Mouse (Mus musculus) liver, adult 2 months (tissue): Measurements from ENCODE around the gene Cdiptos. TPM values are rescaled to one million over a fixed set of nuclear protein-coding genes. Genes with fewer than 3 reads are reported as not detected.

Experiments
- DNase-seq: peaks from one replicate; pipeline ENCODE4 v3.0.0-alpha.2; 2011; ENCODE audit warnings: low read depth, low spot score; ENCODE audit errors: extremely low read depth
- H3K27ac ChIP-seq: fragments of 200-500 bp; replicated peaks from 2 replicates; pipeline ENCODE4 v1.5.1; 2012; ENCODE audit warnings: low read depth, mild to moderate bottlenecking, control low read depth, inconsistent platforms, low read length; ENCODE audit not compliant: insufficient read depth
- H3K27me3 ChIP-seq: fragments of 200-500 bp; 2 replicates; pipeline ENCODE4 v1.6.1; 2012; ENCODE audit warnings: mild to moderate bottlenecking, moderate library complexity, low read length, inconsistent platforms; ENCODE audit not compliant: control insufficient read depth, insufficient read depth
- H3K36me3 ChIP-seq: fragments of 200-500 bp; 2 replicates; pipeline ENCODE4 v1.6.1; 2012; ENCODE audit warnings: low read length, inconsistent platforms; ENCODE audit not compliant: control insufficient read depth, insufficient read depth
- H3K4me1 ChIP-seq: fragments of 200-500 bp; 2 replicates; pipeline ENCODE4 v1.6.1; 2011; ENCODE audit warnings: low read length; ENCODE audit not compliant: control insufficient read depth, insufficient read depth
- H3K4me3 ChIP-seq: fragments of 200-500 bp; 2 replicates; pipeline ENCODE4 v1.5.1; 2011; ENCODE audit warnings: low read depth, mild to moderate bottlenecking, control low read depth, low read length, moderate library complexity; ENCODE audit not compliant: insufficient read depth
- H3K79me2 ChIP-seq: fragments of 200-500 bp; 2 replicates; pipeline ENCODE4 v1.6.1; 2012; ENCODE audit warnings: inconsistent platforms, mild to moderate bottlenecking, low read length, moderate library complexity; ENCODE audit not compliant: control insufficient read depth, insufficient read depth
- H3K9ac ChIP-seq: fragments of 200-500 bp; 2 replicates; pipeline ENCODE4 v1.6.1; 2012; ENCODE audit warnings: low read depth, mild to moderate bottlenecking, control low read depth, inconsistent platforms, low read length
- CTCF ChIP-seq: fragments of 200-500 bp; IDR thresholded peaks from 2 replicates; pipeline ENCODE4 v1.5.1; 2011; ENCODE audit warnings: low read depth, low read length, control low read depth
- POLR2A ChIP-seq: fragments of 200-500 bp; IDR thresholded peaks from 2 replicates; pipeline ENCODE4 v1.6.1; 2011; ENCODE audit warnings: low read length, control low read depth; ENCODE audit not compliant: insufficient read depth; ENCODE audit errors: extremely low read depth
- WGBS: fragments of 180-500 bp; shearing (Covaris S2); methylation state at CpG from one replicate; pipeline ENCODE4 v1.1.7; 2018; 5-methylcytosine and 5-hydroxymethylcytosine counted together
- polyA plus RNA-seq: library from polyadenylated mRNA; depleted of rRNA; stranded (reverse); fragments of >200 nt; gene quantifications from 2 replicates; pipeline ENCODE4 v1.2.3, GENCODE M21; 2012; rRNA removed
- total RNA-seq: library from RNA; depleted of rRNA; stranded (reverse); fragments of >200 nt; gene quantifications from 2 replicates; pipeline ENCODE4 v1.2.3, GENCODE M21; 2014; rRNA removed

The Cdiptos gene
- total and polyA plus RNA-seq, 2 experiments: 0.09 to 0.23 TPM

DNA sequence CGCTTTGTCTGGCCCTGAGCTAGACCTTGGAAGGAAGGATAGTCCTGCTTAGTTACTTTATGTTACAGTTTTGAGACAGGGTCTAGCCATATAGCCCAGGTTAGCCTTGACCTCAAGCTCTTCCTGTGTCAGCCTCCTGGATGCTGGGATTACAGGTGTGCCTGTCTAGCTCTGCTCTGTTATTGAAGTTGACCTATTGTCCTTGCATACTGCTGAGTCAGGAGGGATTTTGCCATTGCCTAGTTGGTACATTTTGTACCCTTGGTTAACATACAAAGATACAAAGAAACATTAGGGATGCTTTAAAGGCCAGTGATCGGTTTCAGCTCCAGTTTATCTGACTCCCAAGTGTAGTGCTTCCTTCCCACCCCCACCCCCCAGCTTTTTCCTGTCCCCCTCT is 43.2 kb downstream of the Cdiptos start:
- peaks cover 27% of the 10 kb centered on the region for H3K36me3 ChIP-seq
- WGBS: 61% methylated on average over 2 of the region's 2 CpGs
- peaks cover 7% of the 10 kb centered on the region for H3K4me1 ChIP-seq
- H3K79me2 ChIP-seq: peaks cover 8% of the 10 kb centered on the region; the same call in 1 of the 2 replicates
- TF ChIP-seq POLR2A: no peak
- TF ChIP-seq CTCF: no peak
- no peak overlapping the region for H3K4me3 ChIP-seq
- DNase-seq: peak; percentile 34
- no peak overlapping the region for H3K27ac ChIP-seq
- no peaks in the 10 kb centered on the region for H3K27me3 ChIP-seq
- H3K9ac ChIP-seq: no peak overlapping the region

- peak overlapping the region; percentile 80 for H3K4me3 ChIP-seq
- peaks cover 8% of the 10 kb centered on the region; the same call in 1 of the 2 replicates for H3K79me2 ChIP-seq
- peak overlapping the region; percentile 43; the same call in 1 of the 2 replicates for H3K27ac ChIP-seq
- TF ChIP-seq CTCF: no peak
- TF ChIP-seq POLR2A: no peak
- H3K9ac ChIP-seq: peak overlapping the region; percentile 92
- WGBS: under 1% methylated on average over 27 of the region's 27 CpGs
- H3K27me3 ChIP-seq: no peaks in the 10 kb centered on the region
- DNase-seq: peak; percentile 35
- H3K36me3 ChIP-seq: peaks cover 6% of the 10 kb centered on the region
- peaks cover 7% of the 10 kb centered on the region for H3K4me1 ChIP-seq
Observed at GRCm38 (mm10) chr7:126929046-126929445, 46.9 kb downstream of the Cdiptos start.

DNA sequence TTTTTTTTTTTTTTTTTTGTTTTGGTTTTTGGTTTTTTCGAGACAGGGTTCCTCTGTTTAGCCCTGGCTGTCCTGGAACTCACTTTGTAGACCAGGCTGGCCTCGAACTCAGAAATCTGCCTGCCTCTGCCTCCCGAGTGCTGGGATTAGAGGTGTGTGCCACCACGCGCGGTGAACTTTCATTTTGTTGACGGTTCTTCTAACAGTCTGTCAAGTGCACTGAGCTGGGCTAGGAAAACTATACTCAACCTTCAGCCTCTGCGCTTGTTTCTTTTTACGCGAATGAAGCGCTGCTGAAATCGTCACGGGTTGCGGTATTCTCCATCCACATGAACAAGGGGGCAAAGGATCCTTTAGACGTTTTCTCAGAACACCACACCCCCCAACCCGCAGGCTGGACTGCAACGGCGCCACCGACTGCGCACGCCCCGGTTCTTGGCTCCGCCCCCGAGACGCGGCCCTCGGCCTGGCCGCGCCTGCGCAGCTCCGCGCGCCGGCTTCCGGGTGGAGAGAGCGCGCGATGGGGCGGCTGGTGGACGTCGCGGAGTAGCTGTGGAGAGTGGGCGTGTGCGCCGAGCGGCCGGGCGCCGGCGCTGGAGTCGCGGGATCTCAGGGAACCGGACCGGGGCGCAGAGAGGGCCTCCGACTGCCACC is 47.4 kb downstream of the Cdiptos start, which contains the start of gene Kctd13:
Kctd13 (plus strand) TSS at position 496 of the 654 bp plus-strand sequence.
- Histone ChIP-seq H3K4me1 (peaks cover 9% of the 10 kb centered on the region), H3K27me3 (no peaks in the 10 kb centered on the region), H3K4me3 (peak within 1 kb of the TSS; percentile 80), H3K9ac (peak within 1 kb of the TSS; percentile 92), H3K36me3 (peaks cover 2% of the 10 kb centered on the region; the same call in 1 of the 2 replicates), H3K27ac (peak within 1 kb of the TSS; percentile 43), H3K79me2 (peaks cover 8% of the 10 kb centered on the region; the same call in 1 of the 2 replicates)
- TF ChIP-seq POLR2A (peak; percentile 47; the same call in 1 of the 2 replicates), CTCF (no peak)
- peak; percentile 76 for DNase-seq
- under 1% methylated on average over 56 of the region's 56 CpGs for WGBS

GRCm38 (mm10) chr7:126926299-126926698 is 49.6 kb downstream of the Cdiptos start:
- DNase-seq: no peak
- WGBS: 66% methylated on average over 3 of the region's 3 CpGs
- H3K4me3 ChIP-seq: no peak overlapping the region
- TF ChIP-seq CTCF (no peak), POLR2A (no peak)
- no peak overlapping the region for H3K9ac ChIP-seq
- no peaks in the 10 kb centered on the region for H3K27me3 ChIP-seq
- peaks cover 7% of the 10 kb centered on the region for H3K4me1 ChIP-seq
- H3K36me3 ChIP-seq: no peaks in the 10 kb centered on the region; the same call in 1 of the 2 replicates
- H3K27ac ChIP-seq: no peak overlapping the region
- peaks cover 8% of the 10 kb centered on the region; the same call in 1 of the 2 replicates for H3K79me2 ChIP-seq

DNA sequence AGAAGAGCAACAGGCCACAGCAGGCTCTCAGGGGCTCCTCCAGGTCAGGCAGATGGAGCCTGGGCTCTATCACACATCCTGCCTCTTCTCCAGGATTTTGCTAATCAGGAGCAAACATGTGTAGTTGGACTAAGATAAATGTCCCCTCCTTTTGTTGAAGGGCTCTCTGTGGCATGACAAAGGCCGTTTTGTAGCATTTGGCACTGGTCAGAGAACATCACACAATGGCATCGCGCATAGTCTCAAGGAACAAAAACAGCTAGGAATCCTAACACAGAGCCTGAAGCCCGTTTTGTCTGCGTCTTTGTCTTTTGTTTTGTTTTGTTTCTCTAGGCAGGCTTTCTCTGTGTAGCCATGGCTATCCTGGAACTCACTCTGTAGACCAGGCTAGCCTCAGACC is 51.9 kb downstream of the Cdiptos start:
- no peak for DNase-seq
- H3K36me3 ChIP-seq: peaks cover 2% of the 10 kb centered on the region; the same call in 1 of the 2 replicates
- no peaks in the 10 kb centered on the region for H3K27me3 ChIP-seq
- H3K4me3 ChIP-seq: no peak overlapping the region
- H3K9ac ChIP-seq: no peak overlapping the region
- H3K79me2 ChIP-seq: peaks cover 17% of the 10 kb centered on the region; the same call in 1 of the 2 replicates
- TF ChIP-seq CTCF: no peak
- H3K4me1 ChIP-seq: peaks cover 14% of the 10 kb centered on the region
- WGBS: 82% methylated on average over 5 of the region's 5 CpGs
- H3K27ac ChIP-seq: peak overlapping the region; percentile 52; the same call in 1 of the 2 replicates

DNA sequence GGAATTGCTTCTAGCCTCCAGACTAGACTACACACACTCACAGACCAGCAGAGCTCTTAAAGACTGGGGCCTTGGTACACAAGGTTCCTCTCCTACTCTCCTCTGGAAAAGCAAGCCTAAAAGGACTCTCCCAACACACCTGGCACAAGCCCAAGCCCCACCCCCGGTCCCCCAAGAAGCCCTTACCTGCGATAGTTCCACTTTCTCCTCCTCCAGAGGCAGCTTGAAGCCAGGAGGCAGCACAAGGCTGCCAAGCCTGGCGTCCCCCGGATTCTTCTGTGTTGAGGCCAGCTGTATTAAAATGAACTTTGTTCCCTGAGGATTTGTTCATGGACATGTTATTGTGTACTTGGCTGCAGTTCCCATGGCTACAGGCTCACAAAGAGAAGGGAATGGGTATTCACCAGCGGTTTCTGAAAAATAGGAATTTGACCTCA is 53.3 kb downstream of the Cdiptos start, which contains the start of gene Tmem219:
Tmem219 (minus strand) TSS at position 294 of the 437 bp plus-strand sequence.
- peak within 1 kb of the TSS; percentile 60 for H3K4me3 ChIP-seq
- H3K27me3 ChIP-seq: no peaks in the 10 kb centered on the region
- H3K9ac ChIP-seq: peak within 1 kb of the TSS; percentile 90
- TF ChIP-seq CTCF (no peak), POLR2A (0 out of 2 replicates have a peak, but pooled peaks have one; percentile 41)
- peaks cover 16% of the 10 kb centered on the region for H3K4me1 ChIP-seq
- H3K36me3 ChIP-seq: peaks cover 2% of the 10 kb centered on the region; the same call in 1 of the 2 replicates
- DNase-seq: peak; percentile 92
- 21% methylated on average over 5 of the region's 5 CpGs for WGBS
- peak within 1 kb of the TSS; percentile 100 for H3K27ac ChIP-seq
- peaks cover 18% of the 10 kb centered on the region; the same call in 1 of the 2 replicates for H3K79me2 ChIP-seq

Other genes with a start within 250 kb of the Cdiptos start
- 10.4 and 14.8 TPM in 2 replicates for gene Mapk3, start 216.5 kb downstream of the Cdiptos start, total RNA-seq
- gene Mapk3, start 216.5 kb downstream of the Cdiptos start, polyA plus RNA-seq: 68.7 and 70.7 TPM in 2 replicates
- gene Gdpd3, start 209.8 kb downstream of the Cdiptos start, total RNA-seq: 0.46 and 2.3 TPM in 2 replicates
- 8.0 and 9.0 TPM in 2 replicates for gene Gdpd3, start 209.8 kb downstream of the Cdiptos start, polyA plus RNA-seq
- 26.4 and 35.2 TPM in 2 replicates for gene Ypel3, start 199.1 kb downstream of the Cdiptos start, total RNA-seq
- gene Ypel3, start 199.1 kb downstream of the Cdiptos start, polyA plus RNA-seq: 119 and 144 TPM in 2 replicates
- gene Tbx6, start 194.6 kb downstream of the Cdiptos start, total RNA-seq: 0.13 and 0.18 TPM in 2 replicates
- 0.71 and 1.1 TPM in 2 replicates for gene Tbx6, start 194.6 kb downstream of the Cdiptos start, polyA plus RNA-seq
- gene Ppp4c, start 183.6 kb downstream of the Cdiptos start, total RNA-seq: 45.8 and 52.8 TPM in 2 replicates
- gene Ppp4c, start 183.6 kb downstream of the Cdiptos start, polyA plus RNA-seq: 81.2 and 97.2 TPM in 2 replicates
- gene Fam57b, start 178.4 kb downstream of the Cdiptos start, total RNA-seq: not detected in 2 replicates
- gene Fam57b, start 178.4 kb downstream of the Cdiptos start, polyA plus RNA-seq: 0.06 and 0.44 TPM in 2 replicates
- not detected in 2 replicates for gene 4930451I11Rik, start 144.5 kb downstream of the Cdiptos start, total RNA-seq
- gene 4930451I11Rik, start 144.5 kb downstream of the Cdiptos start, polyA plus RNA-seq: not detected in 2 replicates
- not detected in 2 replicates for gene Doc2a, start 128.7 kb downstream of the Cdiptos start, total RNA-seq
- gene Doc2a, start 128.7 kb downstream of the Cdiptos start, polyA plus RNA-seq: not detected in 2 replicates
- gene Hirip3, start 114.1 kb downstream of the Cdiptos start, total RNA-seq: 1.0 and 1.5 TPM in 2 replicates
- gene Hirip3, start 114.1 kb downstream of the Cdiptos start, polyA plus RNA-seq: 1.00 and 2.4 TPM in 2 replicates
- gene Ino80e, start 113.7 kb downstream of the Cdiptos start, total RNA-seq: 2.5 and 4.8 TPM in 2 replicates
- gene Ino80e, start 113.7 kb downstream of the Cdiptos start, polyA plus RNA-seq: 16.3 and 18.5 TPM in 2 replicates
- 20.5 and 21.7 TPM in 2 replicates for gene Taok2, start 91.4 kb downstream of the Cdiptos start, total RNA-seq
- gene Taok2, start 91.4 kb downstream of the Cdiptos start, polyA plus RNA-seq: 28.5 and 42.7 TPM in 2 replicates
- 78.4 and 98.6 TPM in 2 replicates for gene Tmem219, start 53.2 kb downstream of the Cdiptos start, total RNA-seq
- 94.9 and 120 TPM in 2 replicates for gene Tmem219, start 53.2 kb downstream of the Cdiptos start, polyA plus RNA-seq
- 2.1 and 3.4 TPM in 2 replicates for gene Kctd13, start 47.2 kb downstream of the Cdiptos start, total RNA-seq
- gene Kctd13, start 47.2 kb downstream of the Cdiptos start, polyA plus RNA-seq: 5.8 and 7.6 TPM in 2 replicates
- gene Asphd1, start 26.5 kb downstream of the Cdiptos start, total RNA-seq: not detected in 2 replicates
- gene Asphd1, start 26.5 kb downstream of the Cdiptos start, polyA plus RNA-seq: not detected in 2 replicates
- 0.20 and 0.28 TPM in 2 replicates for gene Sez6l2, start 25.5 kb downstream of the Cdiptos start, total RNA-seq
- 0.31 and 0.60 TPM in 2 replicates for gene Sez6l2, start 25.5 kb downstream of the Cdiptos start, polyA plus RNA-seq
- gene Cdipt, start 184 bp downstream of the Cdiptos start, total RNA-seq: 41.2 and 42.8 TPM in 2 replicates
- 137 and 141 TPM in 2 replicates for gene Cdipt, start 184 bp downstream of the Cdiptos start, polyA plus RNA-seq
- gene Mvp, start 38.5 kb upstream of the Cdiptos start, total RNA-seq: 23.4 and 28.5 TPM in 2 replicates
- gene Mvp, start 38.5 kb upstream of the Cdiptos start, polyA plus RNA-seq: 26.3 and 39.4 TPM in 2 replicates
- gene Pagr1b, start 40.4 kb upstream of the Cdiptos start, total RNA-seq: 0.74 TPM in 1 of 2 replicates, not detected in the other
- 0.49 TPM in 1 of 2 replicates, not detected in the other for gene Pagr1b, start 40.4 kb upstream of the Cdiptos start, polyA plus RNA-seq
- gene Pagr1a, start 41.3 kb upstream of the Cdiptos start, total RNA-seq: 4.9 and 6.7 TPM in 2 replicates
- 2.6 and 4.2 TPM in 2 replicates for gene Pagr1a, start 41.3 kb upstream of the Cdiptos start, polyA plus RNA-seq
- 9.5 and 10.7 TPM in 2 replicates for gene Gm42742, start 45.0 kb upstream of the Cdiptos start, total RNA-seq
- gene Gm42742, start 45.0 kb upstream of the Cdiptos start, polyA plus RNA-seq: 11.2 and 12.7 TPM in 2 replicates
- not detected in 2 replicates for gene Prrt2, start 45.1 kb upstream of the Cdiptos start, total RNA-seq
- 0.75 TPM in 1 of 2 replicates, not detected in the other for gene Prrt2, start 45.1 kb upstream of the Cdiptos start, polyA plus RNA-seq
- 8.9 and 16.4 TPM in 2 replicates for gene Maz, start 50.9 kb upstream of the Cdiptos start, total RNA-seq
- 74.6 and 81.9 TPM in 2 replicates for gene Maz, start 50.9 kb upstream of the Cdiptos start, polyA plus RNA-seq
- 0.37 and 1.3 TPM in 2 replicates for gene Kif22, start 66.4 kb upstream of the Cdiptos start, total RNA-seq
- 0.44 and 0.75 TPM in 2 replicates for gene Kif22, start 66.4 kb upstream of the Cdiptos start, polyA plus RNA-seq
- 11.2 and 47.8 TPM in 2 replicates for gene Zg16, start 111.2 kb upstream of the Cdiptos start, total RNA-seq
- gene Zg16, start 111.2 kb upstream of the Cdiptos start, polyA plus RNA-seq: 1.2 and 2.3 TPM in 2 replicates
- gene AI467606, start 115.3 kb upstream of the Cdiptos start, total RNA-seq: 0.28 and 0.34 TPM in 2 replicates
- 1.2 and 1.3 TPM in 2 replicates for gene AI467606, start 115.3 kb upstream of the Cdiptos start, polyA plus RNA-seq
- 116 and 129 TPM in 2 replicates for gene Qprt, start 146.1 kb upstream of the Cdiptos start, total RNA-seq
- gene Qprt, start 146.1 kb upstream of the Cdiptos start, polyA plus RNA-seq: 196 and 210 TPM in 2 replicates
- gene Spn, start 161.7 kb upstream of the Cdiptos start, total RNA-seq: 0.27 and 0.28 TPM in 2 replicates
- 0.54 and 0.88 TPM in 2 replicates for gene Spn, start 161.7 kb upstream of the Cdiptos start, polyA plus RNA-seq
- 12.4 and 12.6 TPM in 2 replicates for gene Cd2bp2, start 220.0 kb upstream of the Cdiptos start, total RNA-seq
- gene Cd2bp2, start 220.0 kb upstream of the Cdiptos start, polyA plus RNA-seq: 10.1 and 11.8 TPM in 2 replicates
- gene Tbc1d10b, start 232.4 kb upstream of the Cdiptos start, total RNA-seq: 5.3 and 7.0 TPM in 2 replicates
- gene Tbc1d10b, start 232.4 kb upstream of the Cdiptos start, polyA plus RNA-seq: 7.3 and 9.5 TPM in 2 replicates
- gene Mylpf, start 232.8 kb upstream of the Cdiptos start, total RNA-seq: 1.5 and 8.6 TPM in 2 replicates
- 0.71 and 0.93 TPM in 2 replicates for gene Mylpf, start 232.8 kb upstream of the Cdiptos start, polyA plus RNA-seq